Mouse (Mus musculus) cerebellum, adult 11 months (tissue): ENCODE measurements at regions not wholly inside any gene's neighbourhood (a gene's known extent, or its start where the extent isn't known, plus 50 kb on each side); places are given as distances from the start of the nearest gene placed in this dataset.
"Not testable (repeated sequence)": the region's sequence is repeated elsewhere in the genome, so short reads cannot be mapped to it uniquely, and the experiment has no call there.

Experiments used
- DNase-seq: peaks from one replicate; pipeline ENCODE4 v3.0.0; 2022

DNA sequence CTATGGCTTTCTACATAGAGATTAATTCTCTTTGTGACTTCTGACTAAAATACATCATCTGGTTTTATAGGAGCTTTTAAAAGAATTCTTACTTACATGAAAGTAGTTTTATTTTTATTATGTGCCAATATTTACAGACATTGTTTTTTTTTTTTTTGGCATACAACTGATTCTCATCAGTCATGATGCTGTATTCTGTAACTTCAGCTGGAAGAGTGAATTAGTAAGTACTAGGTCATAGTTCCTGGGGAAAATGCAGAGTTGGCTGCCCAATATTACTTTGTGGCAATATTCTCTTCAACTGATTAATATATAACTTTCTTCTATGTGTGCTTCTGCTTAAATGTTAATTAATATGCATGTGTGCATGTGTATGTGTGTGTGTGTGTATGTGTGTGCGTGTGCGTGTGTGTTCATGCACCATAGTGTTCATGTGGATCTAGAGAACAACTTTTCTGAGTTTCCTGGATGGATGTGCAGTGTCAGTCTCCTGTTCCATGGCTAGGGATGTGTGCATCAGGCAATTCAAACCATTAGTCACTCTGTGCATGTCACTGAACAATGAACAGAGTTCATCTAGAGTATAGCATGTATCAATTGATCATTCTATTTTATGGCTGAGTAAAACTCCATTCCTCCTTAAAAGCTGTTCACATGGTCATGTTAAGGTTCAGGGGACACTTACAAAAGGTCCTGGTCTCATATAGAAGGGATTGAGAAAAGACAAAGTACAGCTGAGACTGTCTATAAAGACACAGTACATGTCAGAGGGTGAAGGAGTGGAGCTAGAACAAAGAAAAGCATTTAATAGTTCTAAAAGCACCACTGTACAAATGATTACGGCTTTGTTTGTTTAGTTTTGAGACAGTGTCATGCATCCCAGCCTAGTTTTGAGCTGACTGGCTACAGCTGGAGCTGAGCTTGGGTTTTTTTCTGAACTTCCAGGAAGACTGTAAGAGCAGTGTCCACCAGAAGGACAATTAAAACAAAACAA lies 431.8 kb downstream of the Lmo7 start:
- no peak for DNase-seq

DNA sequence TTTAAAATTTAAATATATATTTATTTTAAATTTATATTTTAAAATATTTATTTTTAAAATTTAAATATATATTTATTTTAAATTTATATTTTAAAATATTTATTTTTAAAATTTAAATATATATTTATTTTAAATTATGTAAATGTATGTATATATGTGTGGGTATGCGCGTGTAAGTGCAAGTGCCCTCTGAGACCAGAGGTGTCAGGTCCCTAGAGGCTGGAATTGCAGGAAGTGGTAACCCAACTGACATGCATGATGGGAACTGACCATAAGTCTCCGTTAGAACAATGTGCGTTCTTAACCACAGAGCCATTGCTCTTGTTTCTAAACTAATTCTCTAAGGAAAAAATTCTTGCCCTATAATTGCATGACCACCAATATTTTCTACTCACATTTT lies 420.7 kb downstream of the Lmo7 start:
- not testable (repeated sequence) for DNase-seq

DNA sequence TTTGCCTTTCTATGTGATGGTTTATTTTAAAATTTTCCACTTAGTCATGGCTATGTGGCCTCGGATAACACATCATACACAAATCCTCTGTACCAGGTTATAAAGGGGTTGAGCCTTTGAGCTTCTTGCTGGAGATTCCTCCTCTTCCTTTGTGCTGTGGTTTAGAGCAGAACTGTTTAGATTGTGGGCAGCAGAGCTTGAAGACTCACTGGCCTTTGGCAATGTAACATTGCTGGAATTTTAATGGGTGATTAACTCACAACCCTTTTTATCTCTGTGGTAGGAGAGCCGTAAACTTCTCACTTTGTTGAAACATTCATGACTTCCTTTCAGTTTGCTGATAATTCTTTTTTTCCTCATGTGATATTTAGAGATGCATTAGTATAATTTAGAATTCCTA lies 413.0 kb downstream of the Lmo7 start:
- DNase-seq = no peak

- no peak for DNase-seq
Measured at GRCm38 (mm10) chr14:102138936-102139335, 409.2 kb downstream of the Lmo7 start.

- no peak for DNase-seq
Measured at GRCm38 (mm10) chr14:102118166-102118565, 388.4 kb downstream of the Lmo7 start.

DNA sequence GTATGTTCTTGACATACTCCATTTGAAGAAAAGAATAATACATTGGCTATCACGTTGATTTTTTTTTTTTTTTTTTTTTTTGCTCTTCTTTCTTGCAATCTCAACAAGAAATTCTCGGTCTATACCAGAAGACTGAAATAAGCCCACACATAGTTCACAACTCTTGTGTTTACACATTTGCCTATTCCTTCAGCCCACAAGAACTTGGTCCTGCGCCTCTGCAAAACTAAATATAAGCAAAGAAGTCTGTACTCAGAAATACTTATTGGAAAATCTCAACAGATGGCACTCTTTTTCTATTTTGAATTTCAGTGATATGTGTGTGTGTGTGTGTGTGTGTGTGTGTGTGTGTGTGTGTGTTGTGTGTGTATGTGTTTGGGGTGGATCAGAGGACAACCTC lies 376.4 kb downstream of the Lmo7 start:
- DNase-seq = no peak

GRCm38 (mm10) chr14:102094105-102094504 lies 364.3 kb downstream of the Lmo7 start:
- no peak for DNase-seq

- no peak for DNase-seq
Measured at GRCm38 (mm10) chr14:102092557-102092956, 362.8 kb downstream of the Lmo7 start.

GRCm38 (mm10) chr14:102048932-102049331 lies 319.2 kb downstream of the Lmo7 start:
- no peak for DNase-seq

DNA sequence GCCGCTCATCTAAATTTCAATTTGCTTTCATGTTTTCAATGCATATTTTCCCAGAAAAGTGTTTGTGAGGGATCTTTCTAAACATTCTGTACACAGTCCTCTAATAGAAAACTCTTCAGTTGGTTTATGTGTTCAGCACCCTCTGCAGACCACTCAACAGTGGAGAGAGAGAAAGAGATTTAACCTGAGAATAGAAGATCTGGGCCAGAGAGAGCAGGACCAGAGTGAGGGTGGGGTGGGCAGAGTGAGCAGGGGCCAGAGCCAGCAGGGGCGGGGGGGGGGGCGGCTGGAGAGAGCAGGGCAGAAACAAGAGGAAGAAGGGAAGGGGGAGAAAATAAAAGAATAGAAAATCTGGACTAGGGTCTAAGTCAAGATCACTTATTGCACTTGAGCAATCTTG lies 318.7 kb downstream of the Lmo7 start:
- no peak for DNase-seq

- DNase-seq = no peak
Measured at GRCm38 (mm10) chr14:102038145-102038544, 308.4 kb downstream of the Lmo7 start.

- DNase-seq = no peak
Measured at GRCm38 (mm10) chr14:102037487-102037886, 307.7 kb downstream of the Lmo7 start.

GRCm38 (mm10) chr14:102031047-102031903 lies 301.5 kb downstream of the Lmo7 start:
- no peak for DNase-seq

DNA sequence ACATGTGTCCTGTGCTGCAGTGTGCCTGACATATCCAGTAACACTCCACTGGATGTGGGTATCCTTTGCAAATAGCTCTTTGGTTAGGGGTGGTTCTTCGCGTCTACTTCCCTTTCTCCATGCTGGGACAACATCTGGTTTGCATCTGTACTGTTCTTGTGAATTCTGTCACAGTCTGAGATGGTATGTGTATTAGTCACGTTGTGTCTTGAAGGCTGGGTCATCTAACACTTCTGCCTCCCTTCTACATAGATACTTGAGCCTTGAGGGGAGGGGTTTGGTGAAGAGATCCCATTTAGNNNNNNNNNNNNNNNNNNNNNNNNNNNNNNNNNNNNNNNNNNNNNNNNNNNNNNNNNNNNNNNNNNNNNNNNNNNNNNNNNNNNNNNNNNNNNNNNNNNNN lies 294.9 kb downstream of the Lmo7 start:
- DNase-seq = no peak

GRCm38 (mm10) chr14:102020161-102020605 lies 290.4 kb downstream of the Lmo7 start:
- peak; percentile 57 for DNase-seq

- no peak for DNase-seq
Measured at GRCm38 (mm10) chr14:102019320-102019719, 289.6 kb downstream of the Lmo7 start.

GRCm38 (mm10) chr14:102016572-102016971 lies 286.8 kb downstream of the Lmo7 start:
- peak; percentile 13 for DNase-seq

- DNase-seq = no peak
Measured at GRCm38 (mm10) chr14:102014976-102015603, 285.3 kb downstream of the Lmo7 start.

- no peak for DNase-seq
Measured at GRCm38 (mm10) chr14:102013238-102013637, 283.5 kb downstream of the Lmo7 start.

DNA sequence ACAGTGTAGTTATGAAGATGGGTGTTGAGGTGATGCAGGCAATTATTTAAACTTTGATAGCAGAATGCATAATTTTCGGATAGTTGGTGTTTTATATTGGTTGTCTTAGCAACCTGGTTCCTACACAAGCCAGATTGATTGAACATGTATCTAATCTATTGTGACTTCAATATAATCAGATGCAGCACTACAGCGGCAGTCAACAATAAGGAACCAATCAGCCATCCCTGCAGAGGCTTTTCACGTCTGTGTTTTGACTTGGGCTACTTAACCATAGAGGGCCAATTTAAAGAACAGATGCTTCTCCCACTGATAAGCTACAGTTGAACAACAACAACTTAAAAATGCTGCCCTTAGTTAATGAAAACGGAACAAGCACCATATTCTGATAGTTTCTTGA lies 267.8 kb downstream of the Lmo7 start:
- no peak for DNase-seq

DNA sequence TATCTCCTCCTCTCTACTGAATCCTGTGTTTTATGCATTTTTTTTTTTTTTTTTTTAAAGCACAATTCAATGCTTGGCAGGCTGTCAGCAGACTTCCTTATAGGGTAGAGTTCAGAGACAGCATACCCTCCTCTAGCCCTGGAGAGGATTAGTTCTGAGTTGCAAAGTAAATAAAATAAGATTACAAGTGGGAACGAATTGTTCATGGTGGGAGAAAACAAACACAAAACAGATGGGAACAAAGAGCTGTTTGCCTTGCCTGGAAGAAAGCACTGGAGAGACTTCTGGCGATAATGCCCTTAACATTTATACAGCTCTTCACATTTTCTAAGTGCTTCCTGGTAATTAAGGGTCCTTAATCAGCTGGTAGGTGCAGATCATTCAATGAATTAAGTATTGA lies 254.6 kb downstream of the Lmo7 start:
- DNase-seq = no peak
